Mouse (Mus musculus) ovary, postnatal 14 days (tissue): ENCODE data around the gene Atp2a1.
A peak's percentile ranks its signal among the peaks of the same experiment; 100 is the strongest.

Experiments used
- DNase-seq: peaks from one replicate; pipeline ENCODE4 v3.0.0; 2022; ENCODE audit warnings: low spot score

Gene Atp2a1

GRCm38 (mm10) chr7:126450641-126451040 is 12.3 kb downstream of the Atp2a1 start:
- DNase-seq, result no peak

GRCm38 (mm10) chr7:126449991-126450390 is 12.9 kb downstream of the Atp2a1 start:
- no peak for DNase-seq

GRCm38 (mm10) chr7:126448481-126448880 is 14.4 kb downstream of the Atp2a1 start:
- DNase-seq, result no peak

- DNase-seq, result no peak
These were observed 16.7 kb downstream of the Atp2a1 start for GRCm38 (mm10) chr7:126446217-126446616.

GRCm38 (mm10) chr7:126445104-126445815 is 17.6 kb downstream of the Atp2a1 start:
- DNase-seq, result no peak

- no peak for DNase-seq
These were observed 18.4 kb downstream of the Atp2a1 start for GRCm38 (mm10) chr7:126444536-126444935.

- no peak for DNase-seq
These were observed 18.9 kb downstream of the Atp2a1 start for GRCm38 (mm10) chr7:126443997-126444396.

- DNase-seq, result no peak
These were observed 22.8 kb downstream of the Atp2a1 start for GRCm38 (mm10) chr7:126440134-126440533.

GRCm38 (mm10) chr7:126436851-126437250 is 26.1 kb downstream of the Atp2a1 start:
- peak; percentile 58 for DNase-seq

- DNase-seq, result no peak
These were observed 27.1 kb downstream of the Atp2a1 start for GRCm38 (mm10) chr7:126435801-126436200.

- no peak for DNase-seq
These were observed 28.2 kb downstream of the Atp2a1 start for GRCm38 (mm10) chr7:126434726-126435125.

GRCm38 (mm10) chr7:126430167-126430566 is 32.7 kb downstream of the Atp2a1 start:
- DNase-seq, result no peak

- no peak for DNase-seq
These were observed 33.4 kb downstream of the Atp2a1 start for GRCm38 (mm10) chr7:126429503-126429898.

GRCm38 (mm10) chr7:126428631-126429502 is 34.0 kb downstream of the Atp2a1 start, which contains the start of gene Rabep2:
Gene Rabep2, plus strand, starts transcription at chr7:126428759.
- DNase-seq, result peak; percentile 98

GRCm38 (mm10) chr7:126428154-126428553 is 34.8 kb downstream of the Atp2a1 start:
- DNase-seq, result no peak

GRCm38 (mm10) chr7:126427323-126427860 is 35.5 kb downstream of the Atp2a1 start:
- DNase-seq, result no peak

GRCm38 (mm10) chr7:126424161-126424560 is 38.7 kb downstream of the Atp2a1 start:
- no peak for DNase-seq

- no peak for DNase-seq
These were observed 41.2 kb downstream of the Atp2a1 start for GRCm38 (mm10) chr7:126421756-126422155.

- no peak for DNase-seq
These were observed 44.4 kb downstream of the Atp2a1 start for GRCm38 (mm10) chr7:126418496-126418895.

GRCm38 (mm10) chr7:126417606-126418005 is 45.3 kb downstream of the Atp2a1 start:
- DNase-seq, result no peak

GRCm38 (mm10) chr7:126417045-126417444 is 45.9 kb downstream of the Atp2a1 start:
- no peak for DNase-seq

GRCm38 (mm10) chr7:126416615-126417014 is 46.3 kb downstream of the Atp2a1 start:
- DNase-seq, result no peak

- no peak for DNase-seq
These were observed 48.2 kb downstream of the Atp2a1 start, which contains the start of gene Cd19 for GRCm38 (mm10) chr7:126414725-126415124. Gene Cd19, minus strand, starts transcription at chr7:126414889.
